ENCODE assay signal across 23 mouse cellular contexts in the genomic region with DNA sequence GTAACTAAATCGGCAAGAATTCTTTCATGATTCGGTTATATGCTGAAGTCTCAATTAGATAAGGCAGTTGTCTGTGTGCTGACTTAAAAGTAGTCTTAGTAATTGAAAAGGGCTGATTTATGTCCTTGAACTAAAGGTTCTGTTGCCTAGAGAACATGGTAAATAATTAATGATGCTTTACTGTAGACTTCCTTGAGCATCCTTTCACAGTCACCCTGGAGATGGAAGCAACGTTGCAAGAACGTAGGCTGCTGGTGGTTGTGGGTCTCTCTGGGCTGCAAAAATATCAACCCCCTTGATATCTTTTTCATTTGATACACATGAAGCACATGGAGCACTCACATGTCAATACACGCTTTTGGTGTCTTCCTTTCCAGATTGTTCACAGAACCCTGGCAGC.
DNase-seq lines count a peak whose midpoint lies in the region; ATAC-seq lines count a peak whose summit lies in the region.
"Had no signal": no experiment of that assay in that cellular context is flagged by ENCODE, and none has a peak within 500 bp of the region (broad histone marks: within the 10 kb centered on the region; RNA-seq: fewer than 3 reads in every experiment).

No protein-coding gene starts in this region.

- 75% methylated on average over 5 of the region's 5 CpGs for WGBS in hindbrain, embryonic 13.5 days
- WGBS in hindbrain, embryonic 14.5 days = 74% methylated on average over 5 of the region's 5 CpGs
- 58% methylated on average over 5 of the region's 5 CpGs for WGBS in neural tube, embryonic 12.5 days
- WGBS in neural tube, embryonic 14.5 days = 49% methylated on average over 5 of the region's 5 CpGs

- no peak overlapping the region for H3K4me2 ChIP-seq in hindbrain, embryonic 13.5 days
- no peak overlapping the region for H3K4me2 ChIP-seq in hindbrain, embryonic 14.5 days (replicated peaks)
- H3K4me2 ChIP-seq in neural tube, embryonic 12.5 days (replicated peaks) = no peak overlapping the region
- no peak overlapping the region for H3K4me2 ChIP-seq in neural tube, embryonic 14.5 days (ENCODE audit: low read depth, low read length)
- H3K4me2 ChIP-seq: forebrain, embryonic 13.5 days; heart, embryonic 13.5 days had no signal

- no peaks in the 10 kb centered on the region for H3K9me3 ChIP-seq in hindbrain, embryonic 13.5 days
- H3K9me3 ChIP-seq in hindbrain, embryonic 14.5 days (ENCODE audit: control insufficient read depth, low read length) = no peaks in the 10 kb centered on the region
- H3K9me3 ChIP-seq in neural tube, embryonic 12.5 days = no peaks in the 10 kb centered on the region
- H3K9me3 ChIP-seq in neural tube, embryonic 14.5 days (ENCODE audit: control insufficient read depth, low read length) = no peaks in the 10 kb centered on the region
- H3K9me3 ChIP-seq: forebrain, embryonic 10.5 days; forebrain, embryonic 13.5 days; G1E; heart, embryonic 13.5 days had no signal

- H3K27ac ChIP-seq in hindbrain, embryonic 13.5 days = 0 out of 2 replicates have a peak overlapping the region, but pooled peaks have one; percentile 8
- H3K27ac ChIP-seq in hindbrain, embryonic 14.5 days = no peak overlapping the region
- no peak overlapping the region for H3K27ac ChIP-seq in neural tube, embryonic 12.5 days
- no peak overlapping the region for H3K27ac ChIP-seq in neural tube, embryonic 14.5 days (ENCODE audit: low read depth, low read length)
- H3K27ac ChIP-seq: forebrain, embryonic 10.5 days; forebrain, embryonic 13.5 days; gastrocnemius, adult 2 months; heart, embryonic 13.5 days had no signal

- H3K36me3 ChIP-seq in hindbrain, embryonic 13.5 days = no peaks in the 10 kb centered on the region
- no peaks in the 10 kb centered on the region for H3K36me3 ChIP-seq in hindbrain, embryonic 14.5 days (replicated peaks; ENCODE audit: control insufficient read depth, insufficient read depth)
- no peaks in the 10 kb centered on the region for H3K36me3 ChIP-seq in neural tube, embryonic 12.5 days
- no peaks in the 10 kb centered on the region for H3K36me3 ChIP-seq in neural tube, embryonic 14.5 days (ENCODE audit: control insufficient read depth, insufficient read depth, low read length)
- H3K36me3 ChIP-seq: forebrain, embryonic 10.5 days; G1E; heart, embryonic 13.5 days had no signal

- ATAC-seq in hindbrain, embryonic 13.5 days (ENCODE audit: low FRiP score) = no peak
- no peak for ATAC-seq in hindbrain, embryonic 14.5 days (ENCODE audit: low FRiP score)
- peak; percentile 53; the same call in 1 of the 2 replicates for ATAC-seq in neural tube, embryonic 12.5 days (ENCODE audit: low FRiP score, low read depth)
- peak; percentile 68; the same call in 1 of the 2 replicates for ATAC-seq in neural tube, embryonic 14.5 days (ENCODE audit: low read depth)
- ATAC-seq: forebrain, embryonic 13.5 days; forebrain, embryonic 16.5 days; Patski had no signal

- H3K4me1 ChIP-seq in hindbrain, embryonic 13.5 days (replicated peaks) = no peaks in the 10 kb centered on the region
- H3K4me1 ChIP-seq in hindbrain, embryonic 14.5 days (replicated peaks; ENCODE audit: control insufficient read depth, insufficient read depth, low read length) = no peaks in the 10 kb centered on the region
- H3K4me1 ChIP-seq in neural tube, embryonic 12.5 days = no peaks in the 10 kb centered on the region
- H3K4me1 ChIP-seq in neural tube, embryonic 14.5 days (ENCODE audit: control insufficient read depth, insufficient read depth, low read length) = no peaks in the 10 kb centered on the region
- H3K4me1 ChIP-seq: heart, embryonic 13.5 days had no signal

- no peaks in the 10 kb centered on the region for H3K27me3 ChIP-seq in hindbrain, embryonic 13.5 days
- H3K27me3 ChIP-seq in hindbrain, embryonic 14.5 days (ENCODE audit: control insufficient read depth, insufficient read depth, low read length) = no peaks in the 10 kb centered on the region
- H3K27me3 ChIP-seq in neural tube, embryonic 12.5 days (replicated peaks) = no peaks in the 10 kb centered on the region
- H3K27me3 ChIP-seq in neural tube, embryonic 14.5 days (ENCODE audit: control insufficient read depth, insufficient read depth, low read length) = no peaks in the 10 kb centered on the region
- H3K27me3 ChIP-seq: forebrain, embryonic 13.5 days; heart, embryonic 13.5 days; Patski had no signal

- H3K9ac ChIP-seq in hindbrain, embryonic 13.5 days = no peak overlapping the region
- no peak overlapping the region for H3K9ac ChIP-seq in hindbrain, embryonic 14.5 days
- no peak overlapping the region for H3K9ac ChIP-seq in neural tube, embryonic 12.5 days
- H3K9ac ChIP-seq in neural tube, embryonic 14.5 days (replicated peaks; ENCODE audit: low read depth, low read length) = no peak overlapping the region
- H3K9ac ChIP-seq: forebrain, embryonic 13.5 days; heart, embryonic 13.5 days had no signal

- no peak for DNase-seq in hindbrain, embryonic 14.5 days (ENCODE audit: low spot score)
- DNase-seq in neural tube, embryonic 10.5 days (ENCODE audit: extremely low spot score, low spot score) = no peak
- no peak for DNase-seq in gastrocnemius, adult 18-20 months (ENCODE audit: low spot score)
- DNase-seq: adrenal gland, postnatal 10 days; adrenal gland, postnatal 36 days; B cell, adult 2 months; cerebellum, adult 18-20 months; cerebellum, adult 9-10 months; cerebellum, postnatal 14 days; gastrocnemius, adult 2 months; gastrocnemius, postnatal 14 days; heart, adult 18-20 months; heart, postnatal 14 days; heart, postnatal 4 days had no signal

- no peak overlapping the region for H3K4me3 ChIP-seq in hindbrain, embryonic 13.5 days
- no peak overlapping the region for H3K4me3 ChIP-seq in hindbrain, embryonic 14.5 days (replicated peaks; ENCODE audit: low read length)
- H3K4me3 ChIP-seq in neural tube, embryonic 12.5 days = no peak overlapping the region
- H3K4me3 ChIP-seq in neural tube, embryonic 14.5 days (ENCODE audit: low read depth, low read length) = no peak overlapping the region
- H3K4me3 ChIP-seq: forebrain, embryonic 10.5 days; forebrain, embryonic 13.5 days; gastrocnemius, adult 2 months; heart, embryonic 13.5 days had no signal

Comparison
In these comparisons a context has a peak if more than half of its experiments do, and no peak if none do; other contexts are left out.
1. ATAC-seq: peak in neural tube, embryonic 12.5 days (single experiment) and neural tube, embryonic 14.5 days (single experiment); none in hindbrain, embryonic 13.5 days (single experiment) and hindbrain, embryonic 14.5 days (single experiment).